Mouse (Mus musculus): ENCODE measurements around the gene Prokr2. TPM values are rescaled to one million over a fixed set of nuclear protein-coding genes. Genes with fewer than 3 reads are reported as not detected.
"Not testable (repeated sequence)": the region's sequence is repeated elsewhere in the genome, so short reads cannot be mapped to it uniquely, and the experiment has no call there.

The Prokr2 gene
- polyA plus RNA-seq, 1 experiment = 0.52 TPM

GRCm38 (mm10) chr2:132293694-132294450 lies 91.4 kb downstream of the Prokr2 start:
- H3K27ac ChIP-seq (ENCODE audit: insufficient read depth, low read length) = no peak overlapping the region
- no peak overlapping the region for H3K4me3 ChIP-seq (ENCODE audit: insufficient read depth, low read length)
- TF ChIP-seq CTCF (IDR thresholded peaks at IDR 0.05; ENCODE audit: extremely low read depth, insufficient read depth, low read length) (no peak), POLR2A (IDR thresholded peaks at IDR 0.05; ENCODE audit: extremely low read depth, insufficient read depth, low read length) (no peak)
- H3K4me1 ChIP-seq (ENCODE audit: control insufficient read depth, insufficient read depth, low read length) = peaks cover 18% of the 10 kb centered on the region

GRCm38 (mm10) chr2:132292083-132292482 lies 93.2 kb downstream of the Prokr2 start:
- H3K4me3 ChIP-seq (ENCODE audit: insufficient read depth, low read length) = no peak overlapping the region
- H3K27ac ChIP-seq (ENCODE audit: insufficient read depth, low read length) = peak overlapping the region; percentile 81
- TF ChIP-seq CTCF (IDR thresholded peaks at IDR 0.05; ENCODE audit: extremely low read depth, insufficient read depth, low read length) = no peak
- TF ChIP-seq POLR2A (IDR thresholded peaks at IDR 0.05; ENCODE audit: extremely low read depth, insufficient read depth, low read length) = no peak
- peaks cover 15% of the 10 kb centered on the region for H3K4me1 ChIP-seq (ENCODE audit: control insufficient read depth, insufficient read depth, low read length)

GRCm38 (mm10) chr2:132291265-132291664 lies 94.0 kb downstream of the Prokr2 start:
- Histone ChIP-seq H3K4me3 (ENCODE audit: insufficient read depth, low read length) (no peak overlapping the region), H3K4me1 (ENCODE audit: control insufficient read depth, insufficient read depth, low read length) (peaks cover 15% of the 10 kb centered on the region), H3K27ac (ENCODE audit: insufficient read depth, low read length) (peak overlapping the region; percentile 81)
- TF ChIP-seq CTCF (IDR thresholded peaks at IDR 0.05; ENCODE audit: extremely low read depth, insufficient read depth, low read length) (no peak), POLR2A (IDR thresholded peaks at IDR 0.05; ENCODE audit: extremely low read depth, insufficient read depth, low read length) (no peak)

GRCm38 (mm10) chr2:132290808-132291207 lies 94.4 kb downstream of the Prokr2 start:
- H3K27ac ChIP-seq (ENCODE audit: insufficient read depth, low read length) = peak overlapping the region; percentile 32; the same call in 1 of the 2 replicates
- H3K4me1 ChIP-seq (ENCODE audit: control insufficient read depth, insufficient read depth, low read length) = peaks cover 15% of the 10 kb centered on the region

GRCm38 (mm10) chr2:132289213-132289612 lies 96.0 kb downstream of the Prokr2 start:
- H3K27ac ChIP-seq (ENCODE audit: insufficient read depth, low read length); H3K4me3 ChIP-seq (ENCODE audit: insufficient read depth, low read length): not testable (repeated sequence)
- peaks cover 19% of the 10 kb centered on the region for H3K4me1 ChIP-seq (ENCODE audit: control insufficient read depth, insufficient read depth, low read length)

More at GRCm38 (mm10) chr2:132290808-132291207, 94.4 kb downstream of the Prokr2 start:
- no peak overlapping the region for H3K4me3 ChIP-seq (ENCODE audit: insufficient read depth, low read length)
- no peak for TF ChIP-seq CTCF (IDR thresholded peaks at IDR 0.05; ENCODE audit: extremely low read depth, insufficient read depth, low read length)

Other genes with a start within 250 kb of the Prokr2 start
- 109 and 111 TPM in 2 replicates for gene Slc23a2, start 240.3 kb downstream of the Prokr2 start, polyA plus RNA-seq (2012; rRNA removed)
- 56.5 and 58.8 TPM in 2 replicates for gene Tmem230, start 137.6 kb downstream of the Prokr2 start, polyA plus RNA-seq (2012; rRNA removed)
- 64.2 and 66.3 TPM in 2 replicates for gene Pcna, start 132.1 kb downstream of the Prokr2 start, polyA plus RNA-seq (2012; rRNA removed)
- 144 and 149 TPM in 2 replicates for gene Cds2, start 122.3 kb downstream of the Prokr2 start, polyA plus RNA-seq (2012; rRNA removed)
- 99.6 and 105 TPM in 2 replicates for gene Gpcpd1, start 202.3 kb upstream of the Prokr2 start, polyA plus RNA-seq (2012; rRNA removed)